Mouse (Mus musculus) hindbrain, embryonic 15.5 days (tissue): ENCODE measurements around the gene Alox5ap. TPM values are rescaled to one million over a fixed set of nuclear protein-coding genes. Genes with fewer than 3 reads are reported as not detected.

ENCODE experiments used
- microRNA-seq: library from miRNA; unstranded; fragments of <30 nt; microRNA quantifications from one replicate; pipeline ENCODE4, GENCODE M21; 2016
- polyA plus RNA-seq: library from polyadenylated mRNA; unstranded; fragments of >200 nt; fragmentation: Nextera tagmentation; extraction: Ambion mirVana; gene quantifications from 2 replicates; pipeline ENCODE4 v1.2.1, GENCODE M21; 2015

Alox5ap gene
- polyA plus RNA-seq, 1 experiment from 2014 or later = 12.2 TPM

Small RNA genes lying within 50 kb of the gene (microRNA-seq; reads per million reads assigned to microRNA genes)
- gene Gm24105 = not detected

Other genes starting within 250 kb of the Alox5ap start
- gene Uspl1, start 80.4 kb upstream of the Alox5ap start, polyA plus RNA-seq = 50.5 and 50.9 TPM in 2 replicates
- 690 and 735 TPM in 2 replicates for gene Hmgb1, start 80.3 kb upstream of the Alox5ap start, polyA plus RNA-seq
- 4.5 and 6.8 TPM in 2 replicates for gene Medag, start 147.0 kb downstream of the Alox5ap start, polyA plus RNA-seq
- 1.4 and 2.2 TPM in 2 replicates for gene Tex26, start 174.9 kb downstream of the Alox5ap start, polyA plus RNA-seq